8 mouse cellular contexts compared by ENCODE assay signal in the genomic region with DNA sequence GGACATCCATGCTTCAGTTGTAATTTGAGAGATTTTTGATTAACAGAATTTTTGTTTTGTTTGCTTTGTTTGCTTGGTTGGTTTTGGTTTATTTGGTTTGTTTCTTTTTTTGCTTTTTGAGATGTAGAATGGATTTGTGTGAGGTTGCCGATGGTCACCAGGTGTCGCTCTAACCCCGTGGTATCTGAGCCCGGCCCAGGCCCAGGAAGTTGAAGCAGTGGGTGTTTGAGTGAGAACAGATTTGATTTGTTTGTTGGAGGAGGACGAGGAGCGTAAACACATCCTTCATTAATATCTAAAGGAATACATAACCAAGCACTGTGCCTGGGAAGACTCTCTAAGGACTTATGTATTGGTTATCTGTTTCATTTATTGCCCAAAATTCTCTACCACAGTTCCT.
DNase-seq lines count a peak whose midpoint lies in the region; ATAC-seq and TF ChIP-seq lines count a peak whose summit lies in the region.

No protein-coding gene starts in this region.

- no peak for TF ChIP-seq POLR2A in lung, adult 2 months (IDR thresholded peaks at IDR 0.05; ENCODE audit: borderline replicate concordance, extremely low read depth, low read depth, low read length)

- 3% methylated on average over 6 of the region's 6 CpGs for WGBS in lung, adult 2 months

- no peaks in the 10 kb centered on the region for H3K4me1 ChIP-seq in lung, adult 2 months (ENCODE audit: control insufficient read depth, insufficient read depth, low read length)

- H3K4me3 ChIP-seq in lung, adult 2 months (replicated peaks; ENCODE audit: extremely low read depth, low read depth, low read length): no peak overlapping the region

- ATAC-seq in common myeloid progenitor, adult 5-6 weeks (replicated peaks; ENCODE audit: low read depth, poor library complexity, severe bottlenecking): peak; percentile 66; the same call in 1 of the 2 replicates

- DNase-seq in CD4-positive, CD25-positive, alpha-beta regulatory T cell, adult 2 months (ENCODE audit: low read depth, low spot score): peak; percentile 82
- DNase-seq in ZHBTc4 (ENCODE audit: low read depth, low spot score): peak; percentile 64
- peak; percentile 10 to 13 for DNase-seq in gastrocnemius, adult 8-10 months (ENCODE audit: low spot score in 2 of 2)
- peak; percentile 65 to 90 for DNase-seq in kidney, postnatal 36 days
- DNase-seq in lung, adult 2 months: peak; percentile 42
- peak; percentile 70 for DNase-seq in retina, postnatal 1 day
- DNase-seq in urinary bladder, postnatal 25 days (ENCODE audit: low spot score): peak; percentile 65

- peak; percentile 82 for TF ChIP-seq CTCF in lung, adult 2 months (IDR thresholded peaks at IDR 0.05; ENCODE audit: insufficient read depth, low read length)

Comparison
In these comparisons a context has a peak if more than half of its experiments do, and no peak if none do; other contexts are left out.
1. DNase-seq: peak in every context shown above with its lines; median percentile 82 in CD4-positive, CD25-positive, alpha-beta regulatory T cell, adult 2 months; 78 in kidney, postnatal 36 days; 70 in retina, postnatal 1 day; 65 in urinary bladder, postnatal 25 days; 64 in ZHBTc4; 42 in lung, adult 2 months; 12 in gastrocnemius, adult 8-10 months.